Mouse (Mus musculus) adrenal gland, adult 8-10 months (tissue): ENCODE results near the gene Dph5. TPM values are rescaled to one million over a fixed set of nuclear protein-coding genes. Genes with fewer than 3 reads are reported as not detected.
"Not testable (repeated sequence)": the region's sequence is repeated elsewhere in the genome, so short reads cannot be mapped to it uniquely, and the experiment has no call there.

ENCODE experiments used
- DNase-seq: peaks from one replicate; pipeline ENCODE4 v3.0.0; 2022
- total RNA-seq, 4 experiments: library from RNA; stranded (reverse); gene quantifications; 2 replicates each; pipeline ENCODE4 v1.2.4; 2022

Dph5 gene
- total RNA-seq, 4 experiments from 2014 or later = 19.4 to 27.2 (median 21.3) TPM

GRCm38 (mm10) chr3:115893166-115893565 lies 5.5 kb downstream of the Dph5 start:
- no peak for DNase-seq

DNA sequence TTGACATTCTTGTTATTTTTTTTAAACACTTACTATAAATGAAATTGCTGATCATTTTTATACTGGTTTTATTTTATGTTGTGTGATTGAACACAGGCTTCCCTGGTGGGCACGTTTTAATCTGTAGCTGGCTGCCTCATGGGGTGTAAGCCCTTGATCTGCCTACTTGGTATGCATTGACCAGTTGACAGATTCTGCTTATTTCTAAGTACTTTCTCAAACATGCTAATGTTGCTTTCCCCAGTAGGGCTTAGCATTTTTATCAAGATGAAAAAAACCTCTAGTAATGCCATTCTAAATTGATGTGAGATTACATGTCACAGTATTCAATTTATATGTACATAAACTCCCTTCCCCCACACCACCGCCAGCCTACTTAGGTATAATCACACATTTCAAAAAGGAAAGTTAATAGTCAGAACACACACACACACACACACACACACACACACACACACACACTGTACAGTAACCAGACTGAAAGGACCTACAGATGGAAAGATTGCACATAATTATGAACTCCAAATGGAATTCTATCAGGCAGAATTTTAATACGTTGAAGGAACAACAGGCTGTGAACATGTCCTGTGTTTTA lies 10.8 kb downstream of the Dph5 start:
- no peak for DNase-seq

- no peak for DNase-seq
Measured at GRCm38 (mm10) chr3:115902301-115902956, 14.8 kb downstream of the Dph5 start.

GRCm38 (mm10) chr3:115905067-115905466 lies 17.4 kb downstream of the Dph5 start:
- no peak for DNase-seq

- no peak for DNase-seq
Measured at GRCm38 (mm10) chr3:115905567-115905966, 17.9 kb downstream of the Dph5 start.

DNA sequence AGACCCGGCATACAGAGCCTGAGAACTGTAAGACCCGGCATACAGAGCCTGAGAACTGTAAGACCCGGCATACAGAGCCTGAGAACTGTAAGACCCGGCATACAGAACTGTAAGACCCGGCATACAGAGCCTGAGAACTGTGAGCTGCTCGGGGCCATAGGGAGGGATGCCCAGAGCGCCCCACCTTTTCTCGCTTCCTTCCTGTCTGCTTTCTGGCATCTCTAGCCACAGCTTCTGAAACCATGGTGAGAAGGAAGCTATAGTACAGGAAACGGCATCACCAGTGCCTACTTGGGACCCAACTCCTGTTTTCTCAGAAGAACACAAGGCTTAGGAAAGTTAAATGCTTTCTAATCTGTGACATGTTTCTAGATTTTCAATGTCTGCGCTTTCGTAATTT lies 19.8 kb downstream of the Dph5 start:
- not testable (repeated sequence) for DNase-seq

DNA sequence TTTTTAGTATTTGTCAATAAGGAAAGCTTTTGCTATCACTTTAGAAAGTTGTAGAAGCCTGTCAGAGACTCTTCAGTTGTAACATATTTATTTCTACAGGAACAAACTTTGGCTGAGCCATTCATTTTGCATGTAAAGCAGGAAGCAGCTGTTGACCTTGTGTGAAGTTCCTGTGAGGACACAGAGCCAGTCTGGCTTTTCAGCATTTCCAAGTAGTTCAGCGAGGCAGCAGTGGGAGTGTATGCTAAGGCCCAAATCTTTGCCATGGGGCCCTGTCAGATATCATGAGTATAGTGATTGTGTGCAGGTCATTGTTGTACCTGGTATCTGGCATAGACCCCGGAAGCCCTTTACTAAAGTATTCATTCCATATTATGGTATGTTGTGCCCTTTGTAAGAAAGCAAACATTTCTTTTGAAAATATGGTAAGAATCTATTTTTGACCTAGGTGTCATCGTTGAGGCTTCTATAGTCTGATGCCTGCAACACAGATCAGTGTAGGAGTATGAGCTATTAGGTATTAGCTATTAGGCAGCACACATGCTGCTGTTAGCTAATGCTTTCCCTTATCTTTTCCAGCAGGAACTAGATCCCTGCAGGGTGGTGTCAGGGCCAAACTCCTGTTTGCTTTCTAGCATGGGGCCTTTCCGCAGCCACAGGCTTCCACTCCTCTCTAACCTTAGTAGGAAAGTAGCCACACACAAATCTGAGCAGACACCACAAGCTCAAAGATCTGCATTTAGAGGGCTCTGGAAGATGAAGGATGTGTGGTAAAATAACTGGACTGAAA lies 37.0 kb downstream of the Dph5 start:
- DNase-seq = peak; percentile 14

DNA sequence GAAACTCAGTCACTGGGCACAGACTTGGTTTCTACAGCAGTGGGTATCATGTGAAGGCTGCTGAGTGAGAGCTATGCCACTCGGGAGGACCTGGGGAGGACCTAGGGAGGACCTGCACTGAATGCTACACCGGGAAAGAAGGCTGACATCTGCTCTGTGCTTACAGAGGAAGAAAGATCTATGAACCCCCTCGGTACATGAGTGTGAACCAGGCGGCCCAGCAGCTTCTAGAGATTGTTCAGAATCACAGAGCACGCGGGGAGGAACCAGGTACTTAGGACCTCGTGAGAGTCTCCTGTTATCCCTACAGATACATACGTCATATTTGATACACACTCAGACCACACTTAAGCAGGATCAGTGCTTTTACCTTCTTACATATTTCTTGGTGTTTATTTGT lies 38.9 kb downstream of the Dph5 start:
- no peak for DNase-seq

- DNase-seq = no peak
Measured at GRCm38 (mm10) chr3:115931701-115932100, 44.1 kb downstream of the Dph5 start.

- DNase-seq = no peak
Measured at GRCm38 (mm10) chr3:115933293-115934186, 45.9 kb downstream of the Dph5 start.

DNA sequence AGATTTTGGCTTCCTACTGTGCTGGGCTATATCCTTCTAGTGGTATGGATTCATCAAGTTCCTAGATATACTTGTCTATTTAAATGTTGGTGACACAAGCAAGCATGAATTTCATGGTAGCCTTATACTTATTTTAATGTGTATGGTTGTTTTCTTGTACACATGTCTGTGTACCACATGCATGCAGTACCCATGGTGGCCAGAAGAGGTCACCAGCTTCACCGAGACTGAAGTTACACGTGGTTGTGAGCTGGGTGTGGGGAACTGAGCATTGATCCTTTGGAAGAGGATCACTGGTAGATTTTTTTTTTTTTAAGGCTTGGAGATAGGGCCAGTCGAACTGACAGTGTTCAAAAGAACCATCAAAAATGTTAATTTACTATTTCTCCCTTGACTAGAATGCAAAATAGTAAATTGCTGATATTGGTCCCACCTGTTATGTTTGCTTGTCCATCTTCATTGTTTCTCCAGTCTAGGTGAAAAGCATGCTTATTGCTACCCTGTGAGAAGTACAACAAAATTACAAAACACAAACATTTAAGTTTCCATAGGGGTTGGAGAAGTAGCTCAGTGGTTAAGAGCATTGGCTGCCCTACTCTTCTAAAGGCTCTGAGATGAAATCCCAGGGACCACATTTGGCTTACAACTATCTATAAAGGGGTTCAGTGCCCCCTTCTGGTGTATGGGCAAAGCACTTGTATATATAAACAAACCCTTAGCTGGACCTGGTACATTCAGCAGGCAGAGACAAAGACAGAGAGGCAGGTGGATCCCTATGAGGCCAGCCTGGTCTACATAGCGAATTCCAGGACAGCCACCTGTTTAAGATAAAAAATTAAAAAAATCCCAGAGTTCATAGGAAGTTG lies 49.3 kb downstream of the Dph5 start:
- no peak for DNase-seq

DNA sequence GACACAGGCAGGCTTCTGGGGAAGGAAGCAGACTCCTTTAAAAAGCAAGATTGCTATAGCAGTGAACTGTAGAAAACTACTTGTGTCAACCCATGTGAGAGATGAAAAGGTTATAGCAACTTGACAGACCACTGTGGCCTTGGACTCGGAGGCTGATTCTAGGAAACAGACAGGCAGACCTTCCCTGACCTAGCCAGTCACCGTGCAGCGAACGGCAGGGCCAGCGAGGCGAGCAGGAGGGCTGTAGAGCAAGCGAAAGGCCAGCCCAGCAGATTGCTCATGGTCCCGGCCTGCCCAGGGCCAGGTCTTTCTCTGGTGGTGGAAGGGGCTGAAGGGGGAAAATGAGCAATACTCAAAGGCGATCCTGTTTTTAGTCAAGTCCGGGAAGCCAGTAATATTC lies 50.2 kb downstream of the Dph5 start:
- DNase-seq = peak; percentile 77

- no peak for DNase-seq
Measured at GRCm38 (mm10) chr3:115940510-115940909, 52.9 kb downstream of the Dph5 start.

DNA sequence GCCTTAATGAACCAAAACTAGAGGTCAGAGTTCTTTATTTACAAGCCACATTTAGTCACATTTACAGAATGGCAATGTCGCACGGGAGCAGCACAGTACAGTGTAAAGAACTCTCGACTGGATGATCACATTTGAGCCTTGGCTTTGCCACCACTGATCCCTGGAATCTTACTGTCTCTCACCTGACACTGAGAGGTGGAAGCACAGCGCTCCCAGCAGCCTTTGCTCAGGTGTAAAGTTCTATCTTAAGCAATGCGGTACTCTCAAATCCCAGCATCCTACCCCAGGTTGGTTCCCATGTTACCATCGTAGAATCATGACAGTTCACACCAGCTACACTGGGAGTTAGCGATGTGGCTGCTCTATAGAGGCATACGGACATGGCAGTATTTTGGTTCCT lies 53.8 kb downstream of the Dph5 start:
- DNase-seq = no peak

DNA sequence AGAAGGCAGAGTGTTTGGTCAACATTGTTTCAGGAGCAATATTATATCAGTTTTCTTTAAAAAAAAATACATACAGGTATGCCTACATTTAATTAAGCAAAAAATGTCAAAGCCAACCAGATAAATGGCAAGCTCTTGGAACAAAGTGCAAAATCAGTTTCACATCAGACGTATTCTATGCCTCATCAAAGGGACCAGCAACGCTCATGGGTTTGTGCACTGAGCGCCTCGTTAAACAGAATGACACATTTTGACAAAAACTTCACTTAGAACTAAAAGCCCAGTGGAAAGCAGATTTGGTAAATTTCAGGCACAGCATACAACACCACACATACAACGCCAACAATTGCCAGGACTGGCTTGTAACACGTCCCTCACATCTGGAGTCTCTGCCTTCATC lies 56.7 kb downstream of the Dph5 start:
- DNase-seq = no peak

GRCm38 (mm10) chr3:115946272-115946671 lies 58.6 kb downstream of the Dph5 start:
- no peak for DNase-seq

DNA sequence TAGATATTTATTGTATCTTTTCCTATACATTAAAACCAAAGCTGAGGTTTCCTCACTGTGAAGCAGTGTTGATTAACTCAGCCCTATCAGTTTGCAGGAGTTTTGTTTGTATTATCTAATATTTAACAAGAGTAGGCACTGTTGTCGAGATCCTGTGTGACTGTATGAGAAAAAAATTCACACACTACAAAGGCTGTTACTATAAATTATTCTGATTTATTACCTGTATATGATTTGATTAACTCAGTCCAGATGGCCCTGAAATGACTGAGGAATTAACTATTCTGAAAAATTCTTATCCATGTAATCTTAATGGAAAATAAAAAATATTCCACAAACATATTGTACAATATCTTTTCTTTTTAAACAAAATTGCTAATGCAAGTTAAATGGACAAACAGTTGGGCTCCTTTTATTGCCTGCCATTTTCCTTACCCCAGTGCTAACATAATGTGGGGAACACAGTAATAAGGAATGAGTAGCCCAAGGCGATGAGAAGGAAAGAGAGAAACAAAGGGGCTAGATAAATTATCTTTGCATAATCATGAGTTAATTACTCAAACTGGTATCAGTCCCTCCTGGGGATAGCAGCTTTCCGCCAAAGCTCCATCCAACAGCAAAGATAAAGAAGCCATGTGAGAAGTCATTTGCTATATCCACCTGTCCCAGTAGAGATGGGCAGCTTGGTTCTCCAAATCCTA lies 61.7 kb downstream of the Dph5 start:
- DNase-seq = no peak

GRCm38 (mm10) chr3:115949921-115950877 lies 62.6 kb downstream of the Dph5 start:
- DNase-seq = peak; percentile 30

DNA sequence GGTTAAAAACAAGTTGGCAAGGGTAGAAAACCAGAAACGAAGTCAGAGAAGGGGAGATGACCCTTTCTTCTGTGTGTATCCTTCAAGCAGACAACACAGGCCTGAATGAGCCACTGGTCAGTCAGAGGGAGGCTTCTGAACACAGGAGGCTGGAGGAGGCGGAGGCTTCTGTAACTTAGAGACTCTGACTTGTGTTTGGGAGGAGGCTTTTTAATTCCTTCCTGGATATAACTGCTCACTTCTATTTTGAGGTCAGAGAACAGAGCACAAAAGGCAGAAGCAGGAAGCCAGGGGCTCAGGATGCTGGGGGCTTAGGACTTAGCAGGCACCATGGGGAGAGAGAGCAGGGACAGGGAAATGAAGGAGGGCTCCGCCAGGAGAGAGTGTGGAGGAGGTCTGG lies 63.6 kb downstream of the Dph5 start:
- no peak for DNase-seq

DNA sequence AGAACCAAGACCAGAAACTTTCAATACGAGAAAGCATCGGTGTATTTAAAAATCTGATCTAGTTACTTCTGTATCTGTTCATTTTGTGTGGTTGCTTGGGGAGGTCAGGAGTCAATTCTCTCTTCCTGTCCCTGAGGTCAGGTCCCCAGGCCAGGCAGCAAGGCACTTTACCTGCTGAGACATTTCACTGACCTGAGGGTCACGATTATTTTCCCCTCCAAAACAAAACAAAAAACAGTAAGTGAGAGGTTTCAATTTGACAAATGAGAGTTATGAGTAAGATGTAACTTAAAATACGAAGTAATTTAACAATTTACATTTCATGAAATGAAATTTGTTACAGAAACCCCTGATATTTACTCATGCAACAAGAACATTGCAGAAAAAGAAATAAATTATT lies 64.7 kb downstream of the Dph5 start:
- no peak for DNase-seq
